Mouse (Mus musculus) embryonic facial prominence, embryonic 15.5 days (tissue): ENCODE results near the gene Dera. TPM values are rescaled to one million over a fixed set of nuclear protein-coding genes. Genes with fewer than 3 reads are reported as not detected.
"Not testable (repeated sequence)": the region's sequence is repeated elsewhere in the genome, so short reads cannot be mapped to it uniquely, and the experiment has no call there.

Experiments
- ATAC-seq: fragments of 200-750 bp; cut with Nextera tagmentation; 2 replicates; pipeline ENCODE4 v1.8.0; 2017; ENCODE audit warnings: low read depth, moderate TSS enrichment; ENCODE audit not compliant: insufficient number of reproducible peaks, low FRiP score, low TSS enrichment
- H3K27ac ChIP-seq: fragments of 300-500 bp; sonication (generic); replicated peaks from 2 replicates; pipeline ENCODE4 v1.5.1; 2015; ENCODE audit warnings: mild to moderate bottlenecking, inconsistent platforms
- H3K27me3 ChIP-seq: fragments of 300-500 bp; sonication (generic); 2 replicates; pipeline ENCODE4 v1.6.1; 2015; ENCODE audit warnings: inconsistent platforms
- H3K36me3 ChIP-seq: fragments of 300-500 bp; sonication (generic); 2 replicates; pipeline ENCODE4 v1.6.1; 2015; ENCODE audit warnings: mild to moderate bottlenecking, inconsistent platforms
- H3K4me1 ChIP-seq: fragments of 300-500 bp; sonication (generic); 2 replicates; pipeline ENCODE4 v1.6.1; 2015; ENCODE audit warnings: inconsistent platforms
- H3K4me2 ChIP-seq: fragments of 300-500 bp; sonication (generic); replicated peaks from 2 replicates; pipeline ENCODE4 v1.6.1; 2015; ENCODE audit warnings: mild to moderate bottlenecking, inconsistent platforms
- H3K4me3 ChIP-seq: fragments of 300-500 bp; sonication (generic); replicated peaks from 2 replicates; pipeline ENCODE4 v1.5.1; 2015; ENCODE audit warnings: mild to moderate bottlenecking, inconsistent platforms
- H3K9ac ChIP-seq: fragments of 300-500 bp; sonication (generic); 2 replicates; pipeline ENCODE4 v1.6.1; 2015; ENCODE audit warnings: inconsistent platforms
- H3K9me3 ChIP-seq: fragments of 300-500 bp; sonication (generic); replicated peaks from 2 replicates; pipeline ENCODE4 v1.6.1; 2016; ENCODE audit warnings: inconsistent platforms
- WGBS: fragments of 180-500 bp; shearing (Covaris S2); methylation state at CpG from one replicate; pipeline ENCODE4 v1.1.7; 2015; 5-methylcytosine and 5-hydroxymethylcytosine counted together
- polyA plus RNA-seq: library from polyadenylated mRNA; unstranded; fragments of >200 nt; fragmentation: Nextera tagmentation; extraction: Ambion mirVana; gene quantifications from 2 replicates; pipeline ENCODE4 v1.2.1, GENCODE M21; 2015

Gene Dera
- polyA plus RNA-seq = 44.4 TPM in 2 replicates

DNA sequence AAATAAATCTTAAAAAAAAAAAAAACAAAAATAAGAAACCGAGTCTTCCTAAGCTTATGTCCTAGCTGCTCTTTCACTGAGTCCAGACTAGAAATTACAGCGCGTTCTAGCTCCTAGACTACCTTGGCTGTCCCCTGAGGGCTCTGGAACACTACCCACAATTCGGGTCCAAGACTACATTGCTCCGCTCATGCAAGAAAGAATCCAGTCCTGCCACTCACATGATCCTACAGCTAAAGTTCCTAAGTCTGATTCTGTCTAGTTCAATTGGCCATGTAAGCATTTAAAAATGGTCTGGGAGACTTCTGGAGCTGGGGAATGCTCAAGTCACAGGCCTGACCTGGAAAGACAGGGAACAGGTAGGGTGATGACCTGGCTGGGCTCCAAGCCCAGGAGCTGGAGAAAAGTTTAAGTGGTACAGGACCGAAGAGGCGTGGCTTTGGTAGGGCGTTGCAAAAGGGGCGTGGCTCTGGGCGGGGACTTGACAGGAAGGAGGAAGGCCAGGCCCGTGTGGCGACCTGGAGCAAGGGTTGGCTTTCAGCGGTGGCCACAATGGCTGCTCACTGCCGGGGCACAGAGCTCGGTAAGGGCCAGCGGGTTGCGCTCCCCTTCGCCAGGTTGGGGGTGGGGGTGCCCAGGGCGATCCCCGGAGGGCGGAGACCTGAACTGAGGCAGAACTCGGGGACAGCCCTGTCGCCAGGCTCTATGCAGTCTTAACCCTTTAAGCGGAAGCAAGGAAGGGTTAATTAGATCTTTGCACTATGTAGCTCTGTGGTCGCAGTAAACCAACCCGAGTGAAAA is at the start of gene Dera:
Gene Dera, plus strand, starts transcription at position 491 of the 801 bp plus-strand sequence.
- 0 out of 2 replicates have a peak, but pooled peaks cover 4% of the 10 kb centered on the region for H3K4me1 ChIP-seq
- no peaks in the 10 kb centered on the region for H3K27me3 ChIP-seq
- WGBS = 8% methylated on average over 26 of the region's 26 CpGs
- H3K4me3 ChIP-seq = peak within 1 kb of the TSS; percentile 59
- H3K4me2 ChIP-seq = peak within 1 kb of the TSS; percentile 61
- ATAC-seq = peak; percentile 80
- no peak within 1 kb of the TSS for H3K27ac ChIP-seq
- peak within 1 kb of the TSS; percentile 22; the same call in 1 of the 2 replicates for H3K9ac ChIP-seq
- no peaks in the 10 kb centered on the region for H3K9me3 ChIP-seq
- peaks cover 20% of the 10 kb centered on the region for H3K36me3 ChIP-seq

DNA sequence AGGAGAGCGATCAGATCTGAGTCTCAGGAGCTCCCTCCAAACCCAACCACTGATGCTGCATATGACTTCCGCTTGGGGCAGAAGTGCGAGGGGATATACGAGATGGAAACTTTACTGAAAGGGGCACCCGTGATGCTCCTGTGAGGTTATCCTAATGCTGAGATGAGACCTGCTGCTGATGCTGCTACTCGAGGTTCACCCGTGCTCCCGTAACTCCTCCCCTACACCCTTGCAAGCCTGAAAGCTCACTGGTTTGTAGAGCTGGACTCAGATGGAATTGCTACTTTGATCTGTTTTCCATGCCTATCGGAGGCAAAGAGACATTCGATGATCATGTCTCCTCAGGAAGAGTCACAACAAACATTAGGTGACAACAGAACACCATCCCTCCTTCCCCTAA is 48.1 kb upstream of the Dera start:
- no peaks in the 10 kb centered on the region for H3K36me3 ChIP-seq
- no peak overlapping the region for H3K27ac ChIP-seq
- no peaks in the 10 kb centered on the region for H3K9me3 ChIP-seq
- WGBS = 88% methylated on average over 10 of the region's 10 CpGs
- no peaks in the 10 kb centered on the region for H3K27me3 ChIP-seq
- H3K9ac ChIP-seq = no peak overlapping the region
- no peak for ATAC-seq
- H3K4me1 ChIP-seq = no peaks in the 10 kb centered on the region
- H3K4me2 ChIP-seq = no peak overlapping the region
- H3K4me3 ChIP-seq = no peak overlapping the region

GRCm38 (mm10) chr6:137708726-137709405 is 45.5 kb upstream of the Dera start:
- not testable (repeated sequence) for H3K9me3 ChIP-seq, H3K27ac ChIP-seq, H3K4me1 ChIP-seq, ATAC-seq, H3K4me2 ChIP-seq, H3K9ac ChIP-seq, H3K4me3 ChIP-seq, H3K36me3 ChIP-seq, H3K27me3 ChIP-seq
- 83% methylated on average over 13 of the region's 13 CpGs for WGBS

DNA sequence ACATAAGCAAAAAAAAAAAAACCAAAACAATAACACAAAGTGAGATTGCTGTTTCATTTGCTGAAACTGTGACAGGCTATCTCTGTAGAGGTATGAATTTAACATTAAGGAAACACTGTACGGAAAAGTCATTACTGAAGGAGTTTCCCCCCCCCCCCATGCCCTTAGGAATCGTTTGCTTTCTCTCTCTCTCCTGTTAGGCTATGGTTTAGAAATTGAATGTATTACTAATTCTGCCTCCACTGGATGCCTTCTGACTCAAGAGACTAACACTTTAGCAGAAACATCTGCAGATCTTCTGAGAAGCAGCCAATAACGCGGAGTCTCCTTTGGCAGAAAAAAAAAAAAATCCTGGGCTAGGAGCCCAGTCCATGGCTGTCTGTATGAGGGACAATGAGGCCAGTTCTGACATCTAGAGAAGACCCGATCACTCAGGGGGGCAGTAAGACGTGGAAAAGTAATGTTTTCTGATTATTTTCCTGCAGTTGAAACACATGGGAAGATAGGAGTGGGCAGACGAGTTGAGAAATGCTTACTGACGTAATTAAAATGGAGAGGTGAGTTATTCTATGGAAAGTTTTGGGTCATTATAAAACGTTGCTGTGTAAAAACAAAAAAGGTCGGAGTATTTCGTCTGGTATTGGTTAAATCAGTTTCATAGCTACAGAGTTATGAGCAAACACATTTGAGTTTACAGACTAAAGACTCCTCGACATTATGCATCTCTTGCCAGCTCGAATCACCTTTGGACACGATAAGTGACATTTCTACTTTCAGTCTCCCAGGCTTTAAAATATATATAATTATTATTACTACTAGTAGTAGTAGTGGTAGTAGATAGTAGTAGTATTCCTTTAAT is 43.9 kb upstream of the Dera start:
- Histone ChIP-seq H3K9ac (no peak overlapping the region), H3K4me1 (no peaks in the 10 kb centered on the region), H3K36me3 (no peaks in the 10 kb centered on the region), H3K4me2 (no peak overlapping the region; the same call in 1 of the 2 replicates), H3K9me3 (no peaks in the 10 kb centered on the region), H3K27me3 (no peaks in the 10 kb centered on the region), H3K4me3 (no peak overlapping the region), H3K27ac (peak overlapping the region; percentile 63; the same call in 1 of the 2 replicates)
- ATAC-seq = peak; percentile 73
- 46% methylated on average over 14 of the region's 14 CpGs for WGBS

- 57% methylated on average over 7 of the region's 7 CpGs for WGBS
These were observed 41.6 kb upstream of the Dera start for GRCm38 (mm10) chr6:137712654-137713309.

DNA sequence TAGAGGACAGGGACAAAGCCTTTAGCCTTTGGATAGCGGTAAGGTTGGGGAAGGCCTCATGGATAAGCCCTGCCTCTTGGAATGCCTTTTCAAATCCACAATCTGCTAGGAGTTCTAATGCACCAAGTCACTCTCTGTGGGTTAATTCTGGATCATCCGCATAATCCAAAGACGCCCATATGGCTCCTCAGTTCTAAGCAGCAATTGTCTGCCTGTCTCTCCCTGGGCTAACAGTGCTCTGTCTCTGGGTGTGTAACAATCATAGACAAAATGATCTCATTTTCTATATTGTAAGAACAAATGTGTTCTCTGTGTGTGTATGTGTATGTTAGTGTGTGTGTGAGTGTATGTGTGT is 41.1 kb upstream of the Dera start:
- H3K9ac ChIP-seq = no peak overlapping the region
- ATAC-seq = no peak
- H3K9me3 ChIP-seq = no peaks in the 10 kb centered on the region
- no peaks in the 10 kb centered on the region for H3K27me3 ChIP-seq
- no peaks in the 10 kb centered on the region for H3K4me1 ChIP-seq
- no peak overlapping the region for H3K4me3 ChIP-seq
- H3K4me2 ChIP-seq = no peak overlapping the region
- 87% methylated on average over 3 of the region's 3 CpGs for WGBS
- no peak overlapping the region for H3K27ac ChIP-seq
- H3K36me3 ChIP-seq = no peaks in the 10 kb centered on the region

More at GRCm38 (mm10) chr6:137712654-137713309, 41.6 kb upstream of the Dera start:
- Histone ChIP-seq H3K36me3 (no peaks in the 10 kb centered on the region), H3K27me3 (no peaks in the 10 kb centered on the region), H3K27ac (no peak overlapping the region), H3K9ac (no peak overlapping the region), H3K4me1 (no peaks in the 10 kb centered on the region), H3K4me3 (no peak overlapping the region), H3K4me2 (no peak overlapping the region), H3K9me3 (no peaks in the 10 kb centered on the region)
- no peak for ATAC-seq

DNA sequence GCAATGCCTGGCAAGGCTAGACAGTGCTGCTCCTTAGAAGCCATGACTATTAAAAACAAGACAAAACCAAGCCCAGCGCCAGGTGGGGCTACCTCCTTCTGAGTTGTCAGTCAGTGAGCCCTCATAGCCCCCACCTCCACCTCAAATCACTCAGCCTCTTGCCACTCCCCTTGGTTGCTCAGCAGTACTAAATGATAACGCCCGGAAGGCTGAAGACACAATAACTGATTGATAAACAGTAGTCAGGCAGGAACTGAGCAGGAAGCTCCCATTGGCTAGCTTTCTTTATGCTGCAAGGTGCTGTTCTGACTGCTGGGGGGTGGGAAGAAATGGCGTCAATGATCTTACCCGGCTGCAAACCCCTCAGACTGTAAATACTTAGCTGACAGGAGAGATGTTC is 37.5 kb upstream of the Dera start:
- Histone ChIP-seq H3K27me3 (no peaks in the 10 kb centered on the region), H3K36me3 (no peaks in the 10 kb centered on the region), H3K27ac (no peak overlapping the region), H3K4me2 (no peak overlapping the region), H3K9me3 (no peaks in the 10 kb centered on the region), H3K4me1 (no peaks in the 10 kb centered on the region), H3K9ac (no peak overlapping the region), H3K4me3 (no peak overlapping the region)
- no peak for ATAC-seq
- WGBS = 48% methylated on average over 5 of the region's 5 CpGs

- Histone ChIP-seq H3K36me3 (no peaks in the 10 kb centered on the region), H3K4me1 (no peaks in the 10 kb centered on the region), H3K27me3 (no peaks in the 10 kb centered on the region), H3K9ac (no peak overlapping the region), H3K4me3 (no peak overlapping the region), H3K27ac (no peak overlapping the region), H3K9me3 (no peaks in the 10 kb centered on the region), H3K4me2 (no peak overlapping the region)
- WGBS = 87% methylated on average over 15 of the region's 15 CpGs
- ATAC-seq = no peak
These were observed 32.0 kb upstream of the Dera start for GRCm38 (mm10) chr6:137722220-137722931.

GRCm38 (mm10) chr6:137723898-137724297 is 30.4 kb upstream of the Dera start:
- no peak for ATAC-seq
- WGBS = 2% methylated on average over 4 of the region's 4 CpGs

GRCm38 (mm10) chr6:137734460-137734845 is 19.9 kb upstream of the Dera start:
- WGBS = 9% methylated on average over 7 of the region's 7 CpGs
- Histone ChIP-seq H3K9ac (peak overlapping the region; percentile 31), H3K36me3 (peaks cover 12% of the 10 kb centered on the region), H3K4me1 (peaks cover 10% of the 10 kb centered on the region), H3K4me3 (peak overlapping the region; percentile 94), H3K27me3 (no peaks in the 10 kb centered on the region), H3K27ac (no peak overlapping the region), H3K9me3 (no peaks in the 10 kb centered on the region), H3K4me2 (peak overlapping the region; percentile 76)
- no peak for ATAC-seq

More at GRCm38 (mm10) chr6:137723898-137724297, 30.4 kb upstream of the Dera start:
- no peak overlapping the region for H3K27ac ChIP-seq
- H3K9me3 ChIP-seq = no peaks in the 10 kb centered on the region
- no peaks in the 10 kb centered on the region for H3K27me3 ChIP-seq
- H3K4me3 ChIP-seq = no peak overlapping the region
- no peaks in the 10 kb centered on the region for H3K4me1 ChIP-seq
- H3K36me3 ChIP-seq = no peaks in the 10 kb centered on the region
- H3K4me2 ChIP-seq = no peak overlapping the region
- H3K9ac ChIP-seq = no peak overlapping the region
